Mouse (Mus musculus): ENCODE measurements around the gene Ciz1.

The Ciz1 gene

DNA sequence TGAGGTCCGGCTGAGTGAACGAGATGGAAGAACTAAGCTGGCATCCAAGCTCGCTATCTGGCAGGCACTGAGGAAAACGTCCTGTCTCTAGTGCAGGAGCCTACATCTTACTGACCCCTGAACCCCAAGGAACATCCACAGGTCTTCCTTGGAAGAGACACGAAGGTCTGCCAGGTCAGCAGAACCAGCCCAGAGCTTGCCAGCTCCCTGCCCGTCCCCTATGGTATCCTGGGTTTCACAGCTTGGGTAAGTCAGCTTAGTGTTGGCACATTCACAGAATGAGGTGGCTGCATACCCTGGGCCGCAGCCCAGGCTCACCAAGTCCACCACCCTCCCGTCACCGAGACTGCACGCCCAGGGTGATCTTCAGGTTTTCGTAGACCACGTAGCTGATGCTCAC is 63.7 kb downstream of the Ciz1 start:
- DNase-seq (ENCODE audit: low read depth, low spot score) = no peak

DNA sequence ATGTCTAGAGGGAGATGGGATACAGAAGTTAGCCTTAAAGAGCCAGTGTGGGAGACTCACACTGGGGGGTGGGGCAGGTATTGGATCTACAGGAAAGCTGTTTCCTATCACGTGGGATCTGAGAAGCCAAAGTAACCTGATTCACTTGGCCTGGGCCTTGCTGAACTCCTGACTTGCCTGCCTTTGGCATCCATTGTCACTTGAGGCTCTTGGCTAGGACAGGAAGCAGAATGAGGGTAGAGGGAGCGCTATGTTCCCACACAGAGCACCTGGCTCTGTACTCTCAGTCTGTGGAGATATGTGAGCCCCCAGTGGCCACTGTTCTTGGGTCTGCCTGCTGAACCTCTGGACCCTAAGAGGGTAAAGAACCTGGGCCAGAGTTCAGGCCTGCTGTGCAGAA is 64.4 kb downstream of the Ciz1 start:
- DNase-seq (ENCODE audit: low read depth, low spot score) = no peak

- no peak for DNase-seq (ENCODE audit: low read depth, low spot score)
Observed at GRCm38 (mm10) chr2:32417486-32417885, 65.4 kb downstream of the Ciz1 start.

GRCm38 (mm10) chr2:32418430-32419151 is 66.5 kb downstream of the Ciz1 start:
- DNase-seq (ENCODE audit: low read depth, low spot score) = no peak

DNA sequence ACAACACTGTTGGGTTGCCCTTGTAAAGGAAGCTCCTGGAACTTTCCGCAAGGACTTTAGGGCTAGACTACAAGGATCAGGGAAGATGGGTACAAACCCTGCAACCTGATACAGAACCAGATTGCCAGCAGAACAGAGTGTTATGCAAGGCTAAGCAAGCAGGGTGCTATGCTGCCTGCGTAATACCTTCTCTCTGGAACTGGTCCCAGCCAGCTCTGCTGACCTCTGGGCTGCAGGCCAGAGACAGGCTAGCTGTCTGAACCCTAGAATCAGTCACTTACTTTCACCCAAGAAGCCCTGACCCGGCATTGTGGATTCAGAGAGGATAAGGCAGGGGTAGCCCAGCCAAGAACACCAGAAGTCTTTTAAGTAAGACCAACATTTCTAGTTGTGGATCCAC is 67.2 kb downstream of the Ciz1 start:
- no peak for DNase-seq (ENCODE audit: low read depth, low spot score)

GRCm38 (mm10) chr2:32420066-32420608 is 68.0 kb downstream of the Ciz1 start:
- no peak for DNase-seq (ENCODE audit: low read depth, low spot score)

- no peak for DNase-seq (ENCODE audit: low read depth, low spot score)
Observed at GRCm38 (mm10) chr2:32420647-32421046, 68.5 kb downstream of the Ciz1 start.

DNA sequence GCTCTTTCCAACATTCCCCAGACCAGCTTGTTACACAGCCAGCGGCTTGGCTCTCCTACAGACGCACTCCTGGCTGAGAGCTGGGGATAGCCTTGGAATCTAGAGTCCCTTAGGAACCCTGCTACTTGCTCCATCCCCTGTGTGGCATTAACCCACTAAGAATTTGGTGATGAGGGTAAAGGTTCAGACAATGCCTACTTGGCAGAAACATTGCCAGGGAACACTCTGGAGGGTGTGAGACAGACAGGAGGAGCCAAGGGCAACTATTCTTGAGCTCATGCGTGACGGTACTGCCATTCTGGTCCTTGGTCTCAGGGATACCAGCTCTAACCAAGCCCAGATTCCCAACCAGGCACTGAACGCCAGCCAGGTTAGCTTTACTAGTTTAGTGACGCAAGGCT is 69.7 kb downstream of the Ciz1 start:
- DNase-seq (ENCODE audit: low read depth, low spot score) = no peak

DNA sequence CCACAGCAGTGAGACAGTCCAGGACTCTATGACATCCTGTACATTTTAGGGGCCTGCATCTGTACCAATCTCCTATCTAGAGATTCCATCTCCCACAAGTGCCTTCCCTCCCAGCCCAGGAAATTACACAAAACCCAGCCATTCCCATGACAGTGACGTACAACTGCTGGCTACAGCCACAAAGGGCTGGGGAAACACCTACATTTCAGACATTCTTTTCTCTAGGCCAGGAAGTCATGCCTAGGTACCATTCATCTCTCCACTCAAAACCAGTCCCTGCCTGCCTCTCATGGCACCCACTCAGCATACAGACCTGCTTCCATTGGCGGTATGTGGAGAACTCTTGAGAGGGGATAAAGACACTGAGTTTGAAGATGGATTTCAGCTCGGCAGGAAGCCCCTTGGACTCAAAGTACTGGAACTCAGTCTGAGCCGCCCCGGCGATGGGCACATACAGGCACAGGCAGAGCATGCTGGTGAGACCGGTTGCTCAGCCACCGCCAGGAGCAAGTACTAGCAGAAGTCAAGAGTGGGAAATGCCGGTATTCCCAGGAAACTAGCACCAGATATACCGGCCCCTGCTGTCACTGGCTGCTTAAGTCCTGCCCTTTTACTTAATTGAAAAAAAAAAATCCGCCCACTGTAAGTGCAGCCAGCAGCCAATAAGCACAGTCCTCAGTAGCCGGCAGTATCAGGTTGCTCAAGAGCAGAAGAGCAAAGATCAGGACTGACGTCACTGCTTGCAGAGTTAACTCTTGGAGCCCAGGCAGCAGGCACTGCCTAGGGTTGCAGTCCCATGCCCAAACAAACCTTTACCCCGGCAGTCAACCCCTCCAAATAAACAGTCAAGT is 71.6 kb downstream of the Ciz1 start:
- DNase-seq (ENCODE audit: low read depth, low spot score) = peak; percentile 84

DNA sequence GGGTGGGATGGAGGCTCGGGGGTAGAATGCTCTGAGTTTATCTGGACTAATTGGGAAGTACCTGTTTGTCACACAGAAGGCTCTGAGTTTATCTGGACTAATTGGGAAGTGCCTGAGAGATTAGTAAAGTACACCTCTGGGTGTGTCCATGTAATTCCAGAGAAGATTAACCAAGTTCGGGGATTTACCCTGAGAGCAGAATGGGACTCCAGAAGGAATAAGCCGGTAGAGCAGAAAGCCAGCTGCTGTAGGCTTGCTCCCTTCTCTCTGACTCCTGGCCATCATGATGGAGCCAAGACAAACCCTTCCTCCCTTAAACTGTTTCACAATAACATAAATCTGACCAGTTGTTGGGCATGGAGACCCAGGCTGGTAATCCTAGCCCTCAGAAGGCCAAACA is 72.7 kb downstream of the Ciz1 start:
- DNase-seq (ENCODE audit: low read depth, low spot score) = no peak

GRCm38 (mm10) chr2:32425568-32425967 is 73.4 kb downstream of the Ciz1 start:
- DNase-seq (ENCODE audit: low read depth, low spot score) = no peak

- no peak for DNase-seq (ENCODE audit: low read depth, low spot score)
Observed at GRCm38 (mm10) chr2:32426141-32426540, 74.0 kb downstream of the Ciz1 start.

GRCm38 (mm10) chr2:32427720-32428119 is 75.6 kb downstream of the Ciz1 start:
- no peak for DNase-seq (ENCODE audit: low read depth, low spot score)

DNA sequence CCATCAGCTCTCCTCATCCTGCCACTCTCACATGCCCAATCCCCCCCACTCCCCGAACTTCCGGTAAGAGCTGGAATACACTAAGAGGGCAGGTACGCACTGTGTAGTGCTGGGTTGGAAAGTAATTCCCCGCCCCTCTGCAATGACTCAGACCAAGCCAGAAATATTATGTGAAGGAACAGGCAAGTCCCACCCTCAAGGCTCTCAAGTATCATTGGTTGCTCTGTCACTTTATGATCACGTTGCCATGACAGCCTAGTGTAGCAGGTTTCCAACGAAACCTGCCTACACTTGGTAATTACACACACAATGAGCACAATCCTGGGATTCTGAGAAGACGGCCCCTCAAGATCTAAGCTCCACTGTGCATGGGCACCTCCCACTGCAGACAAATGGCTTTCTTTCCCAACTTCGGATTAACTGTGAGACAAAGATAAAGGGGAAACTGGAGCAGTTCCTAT is 76.2 kb downstream of the Ciz1 start:
- no peak for DNase-seq (ENCODE audit: low read depth, low spot score)

DNA sequence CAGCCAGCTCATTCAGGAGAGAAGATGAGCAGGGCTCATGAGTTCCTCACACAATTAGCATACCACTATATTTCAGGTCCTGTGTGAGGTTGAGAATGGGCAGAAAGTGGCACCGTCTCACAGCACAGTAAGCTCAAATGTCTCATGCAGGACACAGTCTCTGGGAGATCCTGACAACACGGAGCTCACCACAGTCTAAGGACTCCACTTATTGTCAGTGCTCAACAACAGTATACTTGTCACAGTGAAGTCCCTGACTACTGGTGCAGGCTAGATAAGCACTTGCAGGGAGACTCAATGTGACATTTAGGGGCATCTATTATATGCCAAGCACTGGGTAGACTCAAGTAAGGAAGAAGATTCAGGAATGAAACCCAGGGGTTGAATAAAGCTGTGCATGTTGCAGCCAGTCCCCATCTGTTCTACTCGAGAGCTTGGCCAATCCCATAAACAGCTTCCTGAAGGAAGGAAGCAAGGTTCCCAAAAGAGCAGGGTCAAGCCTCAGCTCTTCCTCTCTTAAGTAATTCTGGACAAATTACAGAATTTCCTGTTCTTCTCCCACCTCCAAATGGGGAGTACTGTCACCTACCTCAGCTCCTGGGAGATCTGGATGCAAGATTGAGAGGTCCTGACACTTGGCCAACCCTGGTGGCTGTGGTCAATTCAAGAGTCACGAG is 77.2 kb downstream of the Ciz1 start:
- DNase-seq (ENCODE audit: low read depth, low spot score) = no peak
